Mouse (Mus musculus) naive thymus-derived CD4-positive, alpha-beta T cell, adult 2 months (primary cell): ENCODE measurements around the gene Abcf1.

Experiments
- DNase-seq: peaks from one replicate; pipeline ENCODE4 v3.0.0-alpha.2; 2011; ENCODE audit warnings: low read depth

Abcf1 gene

DNA sequence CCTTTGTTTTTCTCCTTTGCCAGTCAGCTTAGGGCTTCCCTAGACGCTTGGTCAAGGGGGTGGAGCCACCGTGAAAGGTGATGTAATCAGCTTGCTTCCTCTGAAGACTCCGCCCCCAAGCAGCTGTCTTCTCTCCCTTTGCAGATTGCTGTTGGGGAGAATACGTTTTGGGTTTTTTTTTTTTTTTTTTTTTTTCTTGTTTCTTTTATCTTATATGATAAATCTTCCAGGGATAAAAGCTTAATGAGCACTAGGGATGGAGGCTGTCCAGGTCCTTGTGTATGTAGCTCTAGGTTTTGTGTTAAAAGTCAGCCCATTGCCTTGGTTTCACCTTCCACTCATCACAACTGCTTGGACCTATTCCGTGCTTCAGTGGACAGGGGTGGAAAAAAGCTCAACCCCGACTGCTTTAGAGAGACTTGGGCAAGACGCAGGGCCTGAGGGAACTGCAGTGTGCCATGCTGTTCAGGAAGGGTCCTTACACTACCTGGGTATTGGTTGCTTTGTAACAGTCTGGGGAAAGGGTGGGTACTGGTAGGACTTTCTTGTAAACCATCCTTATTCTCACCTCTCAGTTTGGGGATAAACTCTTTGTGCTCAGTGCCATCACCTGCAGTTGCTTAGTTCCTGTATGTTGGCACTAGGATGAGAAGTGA is 50.4 kb downstream of the Abcf1 start:
- peak; percentile 98 for DNase-seq

- DNase-seq: peak; percentile 74
Observed at GRCm38 (mm10) chr17:35918276-35919059, 51.1 kb downstream of the Abcf1 start.

GRCm38 (mm10) chr17:35917463-35918251 is 51.9 kb downstream of the Abcf1 start:
- peak; percentile 81 for DNase-seq

- DNase-seq: no peak
Observed at GRCm38 (mm10) chr17:35917143-35917462, 52.5 kb downstream of the Abcf1 start.

GRCm38 (mm10) chr17:35916297-35917142 is 53.0 kb downstream of the Abcf1 start, which contains the start of the genes Mrps18b and Ppp1r10:
Gene Mrps18b (minus strand): TSS chr17:35916389.
Gene Ppp1r10 (plus strand): TSS chr17:35916434.
- peak; percentile 100 for DNase-seq

DNA sequence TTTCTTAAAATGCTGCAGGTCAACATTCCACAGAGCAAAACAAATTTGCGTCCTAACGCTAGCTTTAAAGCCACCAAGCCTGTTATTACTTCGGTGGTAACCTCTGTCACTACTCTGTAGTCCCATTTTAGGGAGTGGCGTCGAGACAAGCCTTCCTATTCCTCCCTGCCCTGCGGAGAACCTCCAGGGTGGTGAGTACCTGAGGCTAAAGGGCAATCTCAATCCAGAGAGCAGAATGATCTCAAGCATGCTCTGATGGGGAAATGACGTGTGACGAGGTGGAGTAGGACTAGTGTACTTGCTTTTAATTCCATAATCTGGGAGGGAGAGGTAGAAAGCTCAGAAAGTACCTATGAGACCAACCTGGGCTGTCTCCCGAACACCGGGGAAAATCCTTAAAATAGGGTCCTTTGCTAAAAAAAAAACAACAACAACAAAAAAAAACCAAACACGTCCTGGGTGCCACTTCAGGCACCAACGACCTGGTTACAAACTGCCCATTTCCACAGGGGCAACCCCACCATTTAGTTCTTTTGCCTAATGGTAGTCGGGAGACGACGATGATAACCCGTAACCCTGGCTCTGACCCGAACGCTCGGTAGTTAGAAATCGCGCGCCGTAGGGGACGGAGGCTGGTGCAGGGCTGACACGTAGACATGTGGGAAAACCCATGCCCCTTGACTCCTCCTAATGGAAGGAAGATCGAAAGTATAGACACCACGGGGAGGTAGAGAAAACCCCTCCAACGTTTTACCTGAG is 53.8 kb downstream of the Abcf1 start:
- DNase-seq: peak; percentile 53

DNA sequence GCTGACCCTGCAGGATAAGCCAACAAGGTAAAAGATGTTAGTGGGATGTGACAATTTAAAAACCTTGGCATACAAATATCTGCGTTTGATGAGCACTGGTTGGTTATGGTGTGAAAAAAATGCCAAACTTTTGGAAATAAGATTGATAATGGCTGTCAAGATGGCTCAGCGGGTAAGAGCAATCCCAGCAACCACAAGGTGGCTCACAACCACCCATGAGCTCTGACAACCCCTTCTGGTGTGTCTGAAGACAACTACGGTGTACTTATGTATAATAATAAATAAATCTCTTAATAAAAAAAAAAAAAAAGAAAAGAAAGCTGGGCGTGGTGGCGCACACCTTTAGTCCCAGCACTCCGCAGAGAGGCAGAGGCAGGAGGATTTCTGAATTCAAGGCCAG is 54.6 kb downstream of the Abcf1 start:
- no peak for DNase-seq

- DNase-seq: peak; percentile 97
Observed at GRCm38 (mm10) chr17:35909919-35910369, 59.6 kb downstream of the Abcf1 start, which contains the start of gene Atat1. Gene Atat1 (minus strand): TSS chr17:35910075.

DNA sequence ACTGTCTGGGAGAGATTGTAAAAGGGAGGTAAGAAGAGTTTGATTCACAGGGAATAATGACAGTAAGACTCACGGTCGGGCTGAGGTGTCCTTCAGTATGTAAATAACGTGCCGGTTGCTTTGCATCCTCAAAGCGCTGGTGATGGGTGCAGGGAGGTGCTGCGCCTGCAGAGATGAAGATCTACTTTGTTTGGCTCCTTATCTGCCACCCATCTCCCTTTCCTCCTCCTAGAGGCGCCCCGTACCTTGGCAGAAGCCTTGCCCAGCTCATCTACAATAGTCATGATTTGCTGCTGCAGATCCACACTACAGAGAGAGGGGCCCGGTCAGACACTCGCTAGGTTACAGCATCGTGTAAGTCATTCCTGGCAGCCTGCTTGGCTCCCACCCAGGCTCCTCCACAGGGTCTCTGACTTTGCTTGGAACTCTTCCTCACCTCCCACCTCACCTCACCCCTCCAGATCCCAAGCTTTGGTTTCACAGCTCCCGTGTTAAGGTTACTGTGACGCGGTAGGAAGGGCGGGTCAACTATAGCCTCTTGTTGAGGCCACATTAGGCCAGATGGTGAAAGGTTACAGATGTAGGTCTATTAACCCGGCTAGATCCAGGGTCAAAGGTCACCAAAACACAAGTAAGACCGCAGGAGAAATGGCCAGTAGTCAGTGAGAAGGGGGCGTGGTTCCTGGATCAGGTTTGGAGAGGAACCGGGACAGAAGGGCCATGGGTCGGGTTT is 60.2 kb downstream of the Abcf1 start:
- no peak for DNase-seq

DNA sequence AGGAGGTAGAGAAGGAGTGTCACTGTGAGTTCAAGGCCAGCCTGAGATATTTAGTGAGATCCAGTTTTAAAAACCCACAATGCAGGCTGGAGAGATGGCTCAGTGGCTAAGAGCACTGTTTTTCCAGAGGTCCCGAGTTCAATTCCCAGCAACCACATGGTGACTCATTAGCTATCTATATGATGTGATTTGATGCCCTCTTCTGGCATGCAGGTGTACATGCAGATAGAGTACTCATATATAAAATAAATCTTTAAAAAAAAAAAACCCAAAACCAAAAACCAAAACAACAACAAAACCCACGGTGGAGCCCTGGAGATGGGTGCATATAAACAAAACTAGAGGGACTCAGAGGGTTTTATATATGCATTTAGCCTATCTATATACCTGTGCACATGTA is 62.0 kb downstream of the Abcf1 start:
- DNase-seq: peak; percentile 57
